Mouse (Mus musculus): ENCODE results near the gene Atp1a3.

DNA sequence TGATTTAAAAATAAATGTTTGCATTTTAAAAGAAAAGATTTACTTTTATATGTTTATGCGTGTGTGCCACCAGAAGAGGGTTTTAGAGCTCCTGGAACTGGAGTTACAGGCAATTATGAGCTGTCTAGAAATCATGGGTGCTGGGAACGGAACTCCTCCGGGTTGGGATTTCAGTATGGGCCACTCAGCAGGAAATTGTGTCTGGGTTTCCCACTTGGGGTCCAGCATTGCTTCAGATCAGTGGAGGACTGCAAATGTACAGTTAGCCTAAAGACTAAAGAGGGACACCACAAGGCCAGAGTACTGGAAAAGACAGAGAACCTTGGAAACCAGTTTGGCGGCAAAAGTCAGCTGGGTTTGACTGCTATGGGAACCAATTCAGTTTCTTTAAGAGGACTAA, 32.5 kb downstream of the Atp1a3 start:
- no peak for TF ChIP-seq POLR2A (IDR thresholded peaks at IDR 0.05; ENCODE audit: insufficient read depth, low read length)
- TF ChIP-seq CTCF (IDR thresholded peaks at IDR 0.05; ENCODE audit: low read depth, low read length), result no peak
